Mouse (Mus musculus): Measurements from ENCODE around the gene Rtn4rl1.

DNA sequence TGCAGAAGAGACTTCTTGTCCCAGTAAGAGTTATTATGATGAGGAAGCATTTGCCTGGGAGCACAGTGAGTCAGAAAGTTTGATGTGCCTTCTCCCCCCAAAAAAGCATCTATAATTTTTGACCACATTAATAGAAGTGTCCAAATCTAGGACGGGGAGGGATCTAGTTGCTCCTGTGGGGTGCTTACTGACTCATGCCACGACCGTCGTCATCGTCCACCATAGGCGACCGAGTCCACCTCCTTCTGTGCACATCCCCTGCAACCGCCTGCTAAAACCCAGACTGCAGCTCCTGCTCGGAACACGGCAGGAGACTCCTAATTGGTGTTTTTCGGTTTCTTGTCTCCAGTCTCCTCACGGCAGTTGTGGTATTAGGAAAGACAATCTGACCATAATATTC, 30.5 kb downstream of the Rtn4rl1 start:
- TF ChIP-seq MYOD1 (IDR thresholded peaks at IDR 0.05; ENCODE audit: control insufficient read depth, insufficient read length, low read depth), result no peak
- no peak for TF ChIP-seq USF1 (IDR thresholded peaks at IDR 0.05; ENCODE audit: low read depth)
- TF ChIP-seq CEBPB (IDR thresholded peaks at IDR 0.05; ENCODE audit: low read depth), result no peak
- TF ChIP-seq CTCF (IDR thresholded peaks at IDR 0.05; ENCODE audit: control insufficient read depth, insufficient read depth, insufficient read length), result no peak

Measured in C2C12 (cell line).